Mouse (Mus musculus): Measurements from ENCODE around the gene Foxa3. TPM values are rescaled to one million over a fixed set of nuclear protein-coding genes. Genes with fewer than 3 reads are reported as not detected.

The Foxa3 gene
- total and polyA plus RNA-seq, 3 experiments: 0.06 TPM; not detected in 2

GRCm38 (mm10) chr7:18989995-18990394 lies 33.3 kb downstream of the Foxa3 start:
- no peak for DNase-seq
- Histone ChIP-seq H3K27me3 (ENCODE audit: control insufficient read depth, insufficient read depth, low read length) (no peaks in the 10 kb centered on the region; the same call in 1 of the 2 replicates), H3K4me3 (no peak overlapping the region; the same call in 1 of the 2 replicates), H3K4me1 (ENCODE audit: control insufficient read depth, insufficient read depth, low read length) (no peaks in the 10 kb centered on the region), H3K79me2 (replicated peaks; ENCODE audit: control insufficient read depth, insufficient read depth, low read length) (no peaks in the 10 kb centered on the region), H3K27ac (no peak overlapping the region), H3K9ac (ENCODE audit: low read depth, low read length) (no peak overlapping the region), H3K36me3 (ENCODE audit: control insufficient read depth, insufficient read depth, low read length) (no peaks in the 10 kb centered on the region)
- no peak for TF ChIP-seq EP300 (IDR thresholded peaks at IDR 0.05; ENCODE audit: insufficient read depth, low read depth, low read length)
- TF ChIP-seq CTCF (IDR thresholded peaks at IDR 0.05): peak; percentile 40
- TF ChIP-seq POLR2A (IDR thresholded peaks at IDR 0.05; ENCODE audit: insufficient read depth, low read depth, low read length): no peak
- intact Hi-C loops (cut with DNase I): loop anchor here (5.0 kb wide), 1 partner anchor 93 kb away; no protein-coding TSS in a partner anchor
- 15% methylated on average over 5 of the region's 5 CpGs for WGBS

GRCm38 (mm10) chr7:18988780-18989179 lies 34.6 kb downstream of the Foxa3 start:
- Histone ChIP-seq H3K79me2 (replicated peaks; ENCODE audit: control insufficient read depth, insufficient read depth, low read length) (no peaks in the 10 kb centered on the region), H3K9ac (ENCODE audit: low read depth, low read length) (no peak overlapping the region), H3K27ac (no peak overlapping the region), H3K4me3 (no peak overlapping the region), H3K27me3 (ENCODE audit: control insufficient read depth, insufficient read depth, low read length) (no peaks in the 10 kb centered on the region; the same call in 1 of the 2 replicates), H3K4me1 (ENCODE audit: control insufficient read depth, insufficient read depth, low read length) (no peaks in the 10 kb centered on the region), H3K36me3 (ENCODE audit: control insufficient read depth, insufficient read depth, low read length) (no peaks in the 10 kb centered on the region)
- no peak for DNase-seq
- WGBS: 64% methylated on average over 6 of the region's 6 CpGs
- intact Hi-C loops (cut with DNase I): no loop called here
- TF ChIP-seq CTCF (IDR thresholded peaks at IDR 0.05) (no peak), EP300 (IDR thresholded peaks at IDR 0.05; ENCODE audit: insufficient read depth, low read depth, low read length) (no peak), POLR2A (IDR thresholded peaks at IDR 0.05; ENCODE audit: insufficient read depth, low read depth, low read length) (no peak)

GRCm38 (mm10) chr7:18987747-18988146 lies 35.6 kb downstream of the Foxa3 start:
- Histone ChIP-seq H3K36me3 (ENCODE audit: control insufficient read depth, insufficient read depth, low read length) (no peaks in the 10 kb centered on the region), H3K9ac (ENCODE audit: low read depth, low read length) (no peak overlapping the region), H3K4me3 (no peak overlapping the region), H3K27ac (no peak overlapping the region), H3K4me1 (ENCODE audit: control insufficient read depth, insufficient read depth, low read length) (no peaks in the 10 kb centered on the region), H3K27me3 (ENCODE audit: control insufficient read depth, insufficient read depth, low read length) (no peaks in the 10 kb centered on the region; the same call in 1 of the 2 replicates), H3K79me2 (replicated peaks; ENCODE audit: control insufficient read depth, insufficient read depth, low read length) (no peaks in the 10 kb centered on the region)
- WGBS: 63% methylated on average over 13 of the region's 13 CpGs
- DNase-seq: no peak
- intact Hi-C loops (cut with DNase I): no loop called here
- TF ChIP-seq EP300 (IDR thresholded peaks at IDR 0.05; ENCODE audit: insufficient read depth, low read depth, low read length) (no peak), POLR2A (IDR thresholded peaks at IDR 0.05; ENCODE audit: insufficient read depth, low read depth, low read length) (no peak), CTCF (IDR thresholded peaks at IDR 0.05) (no peak)

GRCm38 (mm10) chr7:18987100-18987499 lies 36.2 kb downstream of the Foxa3 start, which contains the start of gene Nanos2:
Gene Nanos2 (plus strand): TSS chr7:18987400.
- Histone ChIP-seq H3K4me3 (no peak within 1 kb of the TSS), H3K4me1 (ENCODE audit: control insufficient read depth, insufficient read depth, low read length) (no peaks in the 10 kb centered on the region), H3K36me3 (ENCODE audit: control insufficient read depth, insufficient read depth, low read length) (no peaks in the 10 kb centered on the region), H3K79me2 (replicated peaks; ENCODE audit: control insufficient read depth, insufficient read depth, low read length) (no peaks in the 10 kb centered on the region), H3K27me3 (ENCODE audit: control insufficient read depth, insufficient read depth, low read length) (no peaks in the 10 kb centered on the region; the same call in 1 of the 2 replicates), H3K27ac (no peak within 1 kb of the TSS), H3K9ac (ENCODE audit: low read depth, low read length) (no peak within 1 kb of the TSS)
- TF ChIP-seq CTCF (IDR thresholded peaks at IDR 0.05) (no peak), POLR2A (IDR thresholded peaks at IDR 0.05; ENCODE audit: insufficient read depth, low read depth, low read length) (no peak), EP300 (IDR thresholded peaks at IDR 0.05; ENCODE audit: insufficient read depth, low read depth, low read length) (no peak)
- intact Hi-C loops (cut with DNase I): no loop called here
- no peak for DNase-seq
- 52% methylated on average over 2 of the region's 2 CpGs for WGBS

GRCm38 (mm10) chr7:18986503-18986902 lies 36.8 kb downstream of the Foxa3 start:
- Histone ChIP-seq H3K27me3 (ENCODE audit: control insufficient read depth, insufficient read depth, low read length) (no peaks in the 10 kb centered on the region; the same call in 1 of the 2 replicates), H3K27ac (no peak overlapping the region), H3K9ac (ENCODE audit: low read depth, low read length) (no peak overlapping the region), H3K36me3 (ENCODE audit: control insufficient read depth, insufficient read depth, low read length) (no peaks in the 10 kb centered on the region), H3K4me1 (ENCODE audit: control insufficient read depth, insufficient read depth, low read length) (no peaks in the 10 kb centered on the region), H3K4me3 (no peak overlapping the region), H3K79me2 (replicated peaks; ENCODE audit: control insufficient read depth, insufficient read depth, low read length) (no peaks in the 10 kb centered on the region)
- TF ChIP-seq EP300 (IDR thresholded peaks at IDR 0.05; ENCODE audit: insufficient read depth, low read depth, low read length) (no peak), POLR2A (IDR thresholded peaks at IDR 0.05; ENCODE audit: insufficient read depth, low read depth, low read length) (no peak), CTCF (IDR thresholded peaks at IDR 0.05) (no peak)
- no peak for DNase-seq
- 58% methylated on average over 2 of the region's 2 CpGs for WGBS
- intact Hi-C loops (cut with DNase I): no loop called here

- H3K27ac ChIP-seq: no peak overlapping the region
- intact Hi-C loops (cut with DNase I): no loop called here
- no peak overlapping the region for H3K4me3 ChIP-seq
- H3K36me3 ChIP-seq (ENCODE audit: control insufficient read depth, insufficient read depth, low read length): no peaks in the 10 kb centered on the region
- H3K9ac ChIP-seq (ENCODE audit: low read depth, low read length): no peak overlapping the region
- TF ChIP-seq POLR2A (IDR thresholded peaks at IDR 0.05; ENCODE audit: insufficient read depth, low read depth, low read length) (no peak), CTCF (IDR thresholded peaks at IDR 0.05) (no peak), EP300 (IDR thresholded peaks at IDR 0.05; ENCODE audit: insufficient read depth, low read depth, low read length) (no peak)
- 78% methylated on average over 9 of the region's 9 CpGs for WGBS
- no peaks in the 10 kb centered on the region for H3K27me3 ChIP-seq (ENCODE audit: control insufficient read depth, insufficient read depth, low read length)
- H3K4me1 ChIP-seq (ENCODE audit: control insufficient read depth, insufficient read depth, low read length): no peaks in the 10 kb centered on the region
- no peak for DNase-seq
- H3K79me2 ChIP-seq (replicated peaks; ENCODE audit: control insufficient read depth, insufficient read depth, low read length): no peaks in the 10 kb centered on the region
Measured at GRCm38 (mm10) chr7:18978381-18978780, 45.0 kb downstream of the Foxa3 start.
